Mouse (Mus musculus) embryonic facial prominence, embryonic 12.5 days (tissue): ENCODE data around the gene Mark4. TPM values are rescaled to one million over a fixed set of nuclear protein-coding genes. Genes with fewer than 3 reads are reported as not detected.

Experiments used
- ATAC-seq: fragments of 200-750 bp; cut with Nextera tagmentation; 2 replicates; pipeline ENCODE4 v1.8.0; 2017; ENCODE audit not compliant: insufficient number of reproducible peaks, insufficient read depth, low FRiP score, low TSS enrichment
- H3K27ac ChIP-seq: fragments of 300-500 bp; sonication (generic); 2 replicates; pipeline ENCODE4 v1.5.1; 2016; ENCODE audit warnings: mild to moderate bottlenecking
- H3K27me3 ChIP-seq: fragments of 300-500 bp; sonication (generic); 2 replicates; pipeline ENCODE4 v1.6.1; 2016; ENCODE audit warnings: mild to moderate bottlenecking, moderate library complexity
- H3K36me3 ChIP-seq: fragments of 300-500 bp; sonication (generic); 2 replicates; pipeline ENCODE4 v1.6.1; 2016; ENCODE audit warnings: mild to moderate bottlenecking
- H3K4me1 ChIP-seq: fragments of 300-500 bp; sonication (generic); 2 replicates; pipeline ENCODE4 v1.6.1; 2016
- H3K4me2 ChIP-seq: fragments of 300-500 bp; sonication (generic); replicated peaks from 2 replicates; pipeline ENCODE4 v1.6.1; 2016; ENCODE audit warnings: mild to moderate bottlenecking, moderate library complexity
- H3K4me3 ChIP-seq: fragments of 300-500 bp; sonication (generic); 2 replicates; pipeline ENCODE4 v1.5.1; 2016; ENCODE audit warnings: mild to moderate bottlenecking
- H3K9ac ChIP-seq: fragments of 300-500 bp; sonication (generic); 2 replicates; pipeline ENCODE4 v1.6.1; 2016; ENCODE audit warnings: mild to moderate bottlenecking, moderate library complexity
- H3K9me3 ChIP-seq: fragments of 300-500 bp; sonication (generic); 2 replicates; pipeline ENCODE4 v1.6.1; 2016; ENCODE audit warnings: mild to moderate bottlenecking, moderate library complexity
- WGBS: fragments of 180-500 bp; shearing (Covaris S2); methylation state at CpG from one replicate; pipeline ENCODE4 v1.1.7; 2016; 5-methylcytosine and 5-hydroxymethylcytosine counted together
- polyA plus RNA-seq: library from polyadenylated mRNA; unstranded; fragments of >200 nt; fragmentation: Nextera tagmentation; extraction: Ambion mirVana; gene quantifications from 2 replicates; pipeline ENCODE4 v1.2.1, GENCODE M21; 2016

Gene Mark4
- polyA plus RNA-seq, result 16.3 and 17.9 TPM in 2 replicates

DNA sequence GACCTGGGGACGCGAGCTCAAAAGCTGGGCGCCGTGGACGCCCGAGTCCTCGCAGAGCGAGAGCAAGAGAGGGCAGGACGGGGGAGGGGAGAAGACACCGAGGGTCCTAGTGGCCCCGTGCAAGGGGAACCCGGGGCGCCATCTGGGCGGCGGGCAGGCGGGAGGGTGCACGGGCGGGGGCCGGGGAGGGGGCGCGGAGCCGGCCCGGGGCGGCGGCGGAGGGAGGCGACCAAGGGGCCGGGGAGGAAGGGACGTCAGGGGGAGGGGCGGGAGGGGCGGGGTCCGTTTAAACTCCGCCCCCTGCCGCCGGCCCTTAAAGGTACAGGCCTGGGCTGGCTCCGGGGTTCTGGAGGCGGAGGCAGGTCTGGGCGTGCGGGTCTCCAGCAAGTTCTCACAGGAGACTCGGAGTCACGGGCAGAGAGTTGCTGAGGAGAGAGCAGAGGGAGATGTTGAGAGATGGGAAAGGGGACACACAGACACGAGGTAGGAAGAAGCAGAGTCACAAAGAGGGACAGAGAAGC is at the start of gene Mark4:
Gene Mark4 (minus strand): TSS at position 231 of the 521 bp plus-strand sequence.
- H3K9ac ChIP-seq, result peak within 1 kb of the TSS; percentile 92

DNA sequence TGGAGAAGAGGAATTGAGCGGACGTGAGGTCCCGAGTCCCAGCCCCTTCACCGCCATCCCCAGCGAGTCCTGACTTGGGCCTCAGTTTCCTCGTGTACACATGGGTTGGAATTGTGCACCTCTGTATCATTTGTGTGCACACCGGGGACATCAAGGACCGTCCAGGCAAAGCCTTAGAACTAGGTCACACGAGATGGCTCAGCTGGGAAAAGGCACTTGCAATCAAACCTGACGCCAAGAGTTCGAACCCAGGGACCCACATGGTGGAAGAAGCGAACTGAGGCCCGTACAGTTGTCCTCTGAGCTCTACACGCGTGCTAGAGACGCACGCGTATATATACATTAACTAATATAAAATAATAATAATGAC is 49.0 kb upstream of the Mark4 start:
- WGBS, result 5% methylated on average over 18 of the region's 18 CpGs
- ATAC-seq, result no peak
- peak overlapping the region; percentile 52; the same call in 1 of the 2 replicates for H3K27ac ChIP-seq
- H3K9ac ChIP-seq, result peak overlapping the region; percentile 79
- no peaks in the 10 kb centered on the region for H3K27me3 ChIP-seq
- H3K4me1 ChIP-seq, result peaks cover 14% of the 10 kb centered on the region
- no peaks in the 10 kb centered on the region for H3K36me3 ChIP-seq
- H3K4me2 ChIP-seq, result peak overlapping the region; percentile 79
- no peaks in the 10 kb centered on the region for H3K9me3 ChIP-seq
- peak overlapping the region; percentile 82 for H3K4me3 ChIP-seq

More for the DNA sequence above, at the start of gene Mark4:
- H3K27me3 ChIP-seq, result no peaks in the 10 kb centered on the region
- ATAC-seq, result peak; percentile 74
- H3K4me3 ChIP-seq, result peak within 1 kb of the TSS; percentile 97
- H3K4me1 ChIP-seq, result peaks cover 27% of the 10 kb centered on the region
- no peaks in the 10 kb centered on the region for H3K9me3 ChIP-seq
- peaks cover 18% of the 10 kb centered on the region for H3K36me3 ChIP-seq
- H3K27ac ChIP-seq, result peak within 1 kb of the TSS; percentile 87
- H3K4me2 ChIP-seq, result peak within 1 kb of the TSS; percentile 99
- 0% methylated on average over 21 of the region's 42 CpGs for WGBS

DNA sequence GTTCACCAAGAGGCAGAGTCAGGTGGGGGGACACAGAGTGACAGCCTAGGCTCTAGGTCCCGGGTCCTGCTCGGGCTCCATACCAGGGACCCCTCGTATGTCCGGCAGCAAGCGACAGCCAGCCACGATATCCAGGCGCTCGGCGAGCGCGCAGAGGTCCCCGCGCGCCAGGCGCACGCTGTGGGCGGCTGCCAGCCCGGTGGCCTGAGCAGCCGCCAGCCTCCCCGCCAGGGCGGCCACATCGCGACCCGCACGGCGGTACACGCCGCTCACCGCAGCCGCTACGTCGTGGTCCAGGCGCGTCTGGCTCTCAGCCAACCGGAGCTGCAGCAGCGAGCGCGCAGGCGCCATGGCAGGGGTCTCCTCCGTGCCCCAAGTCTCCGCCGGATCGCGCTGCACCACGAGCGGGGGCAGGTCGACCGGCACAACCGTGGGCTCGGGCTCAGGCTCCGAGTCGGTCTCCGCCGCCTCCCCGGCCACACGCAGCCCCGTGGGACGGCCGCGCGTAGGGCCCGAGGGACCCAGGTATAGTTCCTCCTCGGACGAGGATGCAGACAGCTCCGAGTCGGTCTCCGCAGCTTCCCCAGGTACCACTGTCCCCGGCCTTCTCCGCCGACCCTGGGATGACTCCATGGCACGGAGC is 48.5 kb upstream of the Mark4 start:
- peak overlapping the region; percentile 52; the same call in 1 of the 2 replicates for H3K27ac ChIP-seq
- H3K9me3 ChIP-seq, result no peaks in the 10 kb centered on the region
- peak overlapping the region; percentile 79 for H3K4me2 ChIP-seq
- no peaks in the 10 kb centered on the region for H3K36me3 ChIP-seq
- under 1% methylated on average over 70 of the region's 71 CpGs for WGBS
- H3K27me3 ChIP-seq, result no peaks in the 10 kb centered on the region
- peaks cover 14% of the 10 kb centered on the region for H3K4me1 ChIP-seq
- peak overlapping the region; percentile 82 for H3K4me3 ChIP-seq
- H3K9ac ChIP-seq, result peak overlapping the region; percentile 79
- ATAC-seq, result no peak

DNA sequence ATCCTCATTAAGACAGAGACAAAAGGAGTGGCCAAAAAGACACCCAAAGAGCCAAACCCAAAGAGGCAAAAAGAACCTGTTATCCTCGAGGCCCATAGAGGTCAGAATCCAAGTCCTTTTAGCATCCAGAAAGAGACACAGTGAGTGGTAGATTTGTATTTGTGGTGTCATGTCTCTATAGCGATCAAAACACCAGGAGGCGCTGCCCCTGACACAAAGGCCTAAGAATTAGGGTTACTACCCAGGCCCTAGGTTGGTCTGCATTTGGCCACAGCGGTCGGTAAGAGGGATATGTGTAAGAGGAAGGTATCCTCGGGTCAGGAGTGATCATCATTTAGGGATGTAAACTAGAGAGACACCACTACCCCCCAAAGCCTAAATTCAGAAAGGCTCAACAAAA is 47.7 kb upstream of the Mark4 start:
- Histone ChIP-seq H3K9ac (peak overlapping the region; percentile 79; the same call in 1 of the 2 replicates), H3K4me1 (peaks cover 14% of the 10 kb centered on the region), H3K4me2 (peak overlapping the region; percentile 79), H3K27ac (no peak overlapping the region), H3K4me3 (peak overlapping the region; percentile 82; the same call in 1 of the 2 replicates), H3K36me3 (no peaks in the 10 kb centered on the region), H3K27me3 (no peaks in the 10 kb centered on the region), H3K9me3 (no peaks in the 10 kb centered on the region)
- no peak for ATAC-seq
- WGBS, result 33% methylated on average over 6 of the region's 6 CpGs

DNA sequence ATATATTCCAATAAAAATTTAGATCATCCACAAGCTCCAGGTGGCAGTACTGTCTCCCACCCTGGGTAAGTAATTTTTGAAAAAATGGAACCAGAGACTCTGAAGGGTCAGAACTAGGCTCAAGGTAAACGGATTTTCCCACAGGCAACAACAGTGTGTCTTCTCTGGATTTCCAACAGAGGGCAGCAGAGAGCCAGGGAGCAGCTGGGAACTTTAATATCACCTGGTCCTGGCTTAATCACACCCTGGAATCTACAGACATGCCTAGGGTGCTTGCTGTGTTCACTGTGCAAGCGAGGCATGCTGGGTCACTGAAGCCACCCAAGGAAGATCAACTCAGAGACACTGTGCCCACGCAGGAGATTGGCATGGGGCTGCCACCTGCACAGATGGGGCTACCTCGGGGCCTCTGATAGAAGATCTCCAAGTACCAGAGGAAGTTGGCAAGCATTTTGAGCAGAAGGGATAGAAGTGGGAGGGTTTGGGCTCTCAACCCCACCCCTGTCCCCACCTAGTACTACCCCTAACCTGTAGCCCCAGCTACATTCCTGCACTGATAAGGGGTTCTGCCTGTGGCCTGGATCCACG is 45.0 kb upstream of the Mark4 start:
- Histone ChIP-seq H3K4me2 (no peak overlapping the region), H3K36me3 (no peaks in the 10 kb centered on the region), H3K4me1 (peaks cover 6% of the 10 kb centered on the region), H3K27ac (no peak overlapping the region), H3K9me3 (no peaks in the 10 kb centered on the region), H3K9ac (no peak overlapping the region), H3K27me3 (no peaks in the 10 kb centered on the region), H3K4me3 (no peak overlapping the region)
- ATAC-seq, result no peak
- 39% methylated on average over 5 of the region's 5 CpGs for WGBS

DNA sequence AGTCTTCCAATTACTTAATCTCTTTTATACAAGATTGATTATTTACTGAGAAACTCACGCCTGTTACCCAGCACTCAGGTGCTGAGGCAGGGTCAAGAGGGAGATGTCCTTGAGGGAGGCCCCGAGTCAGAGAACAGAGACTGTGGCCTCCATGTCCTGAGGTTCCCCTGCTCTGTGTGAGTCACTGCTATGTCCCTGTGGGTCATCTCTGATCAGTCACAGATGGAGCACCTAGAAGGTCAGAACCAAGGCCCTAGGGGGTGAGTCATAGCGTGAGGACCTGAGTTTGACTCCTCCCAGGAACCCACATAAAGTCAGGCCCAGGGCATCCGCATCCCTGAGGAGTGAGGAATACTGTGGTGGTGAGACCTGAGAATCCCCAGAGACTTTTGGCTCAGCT is 43.0 kb upstream of the Mark4 start:
- H3K27me3 ChIP-seq, result no peaks in the 10 kb centered on the region
- H3K36me3 ChIP-seq, result no peaks in the 10 kb centered on the region
- no peaks in the 10 kb centered on the region for H3K9me3 ChIP-seq
- peaks cover under 1% of the 10 kb centered on the region; the same call in 1 of the 2 replicates for H3K4me1 ChIP-seq
- H3K4me3 ChIP-seq, result no peak overlapping the region
- no peak overlapping the region for H3K9ac ChIP-seq
- ATAC-seq, result no peak
- no peak overlapping the region for H3K27ac ChIP-seq
- H3K4me2 ChIP-seq, result no peak overlapping the region
- WGBS, result 60% methylated on average over 4 of the region's 4 CpGs

DNA sequence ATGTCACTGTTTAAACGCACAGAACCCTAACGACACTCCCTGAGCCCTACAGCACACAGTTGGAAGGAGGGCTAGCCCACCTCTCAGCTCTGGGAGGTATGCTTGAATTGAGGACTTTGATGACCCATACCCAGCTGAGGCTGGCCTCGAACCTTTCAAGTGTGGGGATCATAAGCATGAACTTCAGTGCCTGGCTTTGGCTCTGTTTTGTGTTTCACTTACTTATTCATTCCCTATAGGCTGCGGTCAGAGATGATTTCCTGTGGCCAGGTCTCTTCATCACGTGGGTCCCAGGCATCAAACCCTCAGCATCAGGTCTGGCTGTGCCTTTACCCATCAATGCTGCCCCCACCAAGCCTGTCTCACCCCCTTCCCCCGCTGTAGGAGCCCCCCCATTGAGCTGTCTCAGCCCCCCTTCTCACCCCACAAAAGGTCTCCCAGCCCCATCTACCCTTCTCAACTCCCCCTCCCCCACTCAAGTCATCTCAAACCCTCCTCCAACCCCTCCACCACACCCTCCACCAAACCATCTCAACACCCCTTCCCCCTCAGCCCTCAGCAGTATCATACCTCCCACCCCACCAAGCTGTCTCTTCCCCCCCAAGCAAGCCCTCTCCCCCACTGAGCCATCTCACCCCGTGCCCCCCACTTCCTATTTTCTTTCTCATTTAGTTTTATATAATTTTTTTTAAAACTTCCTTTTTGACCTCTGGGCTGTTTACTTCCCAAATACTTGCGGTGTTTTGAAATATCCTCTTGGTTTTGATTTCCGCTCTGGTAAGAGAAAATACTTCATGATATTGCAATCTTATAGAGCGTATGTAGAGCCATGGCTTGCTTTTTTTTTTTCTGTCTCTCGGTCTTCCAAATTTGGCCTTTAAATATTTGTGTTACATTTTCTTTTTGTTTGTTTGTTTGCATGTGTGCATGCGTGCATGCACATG is 42.1 kb upstream of the Mark4 start:
- no peak overlapping the region for H3K4me2 ChIP-seq
- no peak overlapping the region for H3K4me3 ChIP-seq
- no peak overlapping the region for H3K9ac ChIP-seq
- WGBS, result 72% methylated on average over 12 of the region's 12 CpGs
- H3K27ac ChIP-seq, result no peak overlapping the region
- no peak for ATAC-seq
- H3K36me3 ChIP-seq, result no peaks in the 10 kb centered on the region
- H3K9me3 ChIP-seq, result no peaks in the 10 kb centered on the region
- no peaks in the 10 kb centered on the region for H3K27me3 ChIP-seq
- no peaks in the 10 kb centered on the region for H3K4me1 ChIP-seq

DNA sequence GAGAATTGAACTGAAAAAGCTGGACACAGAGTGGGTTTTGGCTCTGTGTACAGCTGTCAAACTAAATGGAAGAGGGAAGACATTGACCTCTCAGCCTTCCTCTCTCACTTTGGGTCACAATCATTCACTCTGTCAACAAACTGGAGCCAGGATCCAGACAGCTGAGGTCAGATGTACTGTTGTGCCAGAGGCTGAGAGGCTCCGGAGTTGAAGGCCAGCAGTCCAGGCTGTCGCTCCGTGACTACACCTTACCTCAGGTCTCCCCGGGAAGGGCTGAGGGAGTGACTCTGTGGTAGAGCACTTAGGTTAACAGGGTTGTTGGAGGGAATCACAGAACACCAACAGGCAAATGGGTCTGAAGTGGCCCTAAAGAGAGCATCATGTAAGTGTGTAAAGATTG is 39.7 kb upstream of the Mark4 start:
- peaks cover 11% of the 10 kb centered on the region; the same call in 1 of the 2 replicates for H3K27me3 ChIP-seq
- H3K36me3 ChIP-seq, result no peaks in the 10 kb centered on the region
- ATAC-seq, result no peak
- 63% methylated on average over 4 of the region's 4 CpGs for WGBS
- H3K4me1 ChIP-seq, result peaks cover 3% of the 10 kb centered on the region; the same call in 1 of the 2 replicates
- no peak overlapping the region for H3K4me3 ChIP-seq
- no peak overlapping the region for H3K9ac ChIP-seq
- no peak overlapping the region for H3K4me2 ChIP-seq
- H3K9me3 ChIP-seq, result no peaks in the 10 kb centered on the region
- no peak overlapping the region for H3K27ac ChIP-seq

DNA sequence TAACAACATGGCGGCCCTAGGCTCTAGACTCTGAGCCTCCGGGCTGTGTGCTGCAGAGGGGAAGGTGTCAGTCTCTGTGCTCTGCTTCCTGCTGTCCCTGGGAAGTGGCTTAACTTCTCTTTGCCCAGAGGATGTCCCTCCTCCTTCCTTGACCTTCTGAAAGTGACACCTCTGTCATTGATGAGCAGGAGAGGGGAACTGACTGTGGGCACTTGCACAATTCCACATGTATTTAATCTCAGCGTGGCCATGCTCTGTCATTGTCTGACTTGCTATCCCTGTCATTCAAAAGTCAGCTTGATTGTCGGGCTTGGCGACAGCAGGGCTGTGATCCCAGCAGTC is 37.6 kb upstream of the Mark4 start:
- no peak overlapping the region for H3K27ac ChIP-seq
- no peaks in the 10 kb centered on the region for H3K36me3 ChIP-seq
- no peak overlapping the region for H3K4me2 ChIP-seq
- no peak overlapping the region for H3K4me3 ChIP-seq
- no peak for ATAC-seq
- H3K9me3 ChIP-seq, result no peaks in the 10 kb centered on the region
- WGBS, result 45% methylated on average over 5 of the region's 5 CpGs
- peaks cover 13% of the 10 kb centered on the region; the same call in 1 of the 2 replicates for H3K4me1 ChIP-seq
- peaks cover 30% of the 10 kb centered on the region for H3K27me3 ChIP-seq
- H3K9ac ChIP-seq, result no peak overlapping the region

DNA sequence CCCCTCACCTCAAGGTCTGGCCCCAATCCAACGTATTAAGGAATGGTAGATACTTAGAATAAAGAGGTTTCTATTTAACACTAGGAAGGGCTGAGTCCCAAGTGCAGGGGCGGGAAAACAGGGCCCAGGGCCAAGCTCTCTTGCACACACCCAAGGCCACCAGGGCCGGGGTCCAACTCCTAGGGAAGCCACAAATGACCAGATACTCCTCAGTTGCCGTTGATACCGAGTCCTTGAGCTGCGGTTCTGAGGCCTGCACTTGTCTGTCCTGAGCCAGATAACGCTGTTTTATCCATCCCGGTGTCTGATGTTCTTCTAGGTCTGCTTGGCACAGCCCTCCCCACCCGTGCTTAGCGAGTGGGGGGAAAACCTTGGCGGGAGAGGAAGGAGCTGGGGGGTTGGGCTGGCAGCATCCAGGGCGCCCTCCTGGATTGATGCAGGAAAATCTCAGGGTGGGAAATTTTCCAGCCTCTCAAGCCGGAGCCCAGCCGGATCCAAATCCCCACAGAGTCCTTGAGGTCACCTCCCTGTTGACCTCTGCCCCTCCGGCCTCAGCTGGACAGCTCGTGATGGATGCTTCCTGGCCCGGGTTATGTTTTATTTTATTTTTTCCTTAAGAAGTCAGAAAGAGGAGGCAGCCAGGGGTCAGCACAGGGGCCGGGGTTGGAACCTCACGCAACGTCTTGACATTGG is 37.0 kb upstream of the Mark4 start:
- Histone ChIP-seq H3K4me1 (peaks cover 13% of the 10 kb centered on the region; the same call in 1 of the 2 replicates), H3K27ac (no peak overlapping the region), H3K9ac (no peak overlapping the region), H3K27me3 (peaks cover 35% of the 10 kb centered on the region), H3K9me3 (no peaks in the 10 kb centered on the region), H3K4me2 (no peak overlapping the region), H3K36me3 (no peaks in the 10 kb centered on the region), H3K4me3 (no peak overlapping the region)
- WGBS, result 53% methylated on average over 20 of the region's 20 CpGs
- ATAC-seq, result no peak
